Mouse (Mus musculus): ENCODE measurements around the gene Il27ra.
"Not testable (repeated sequence)": the region's sequence is repeated elsewhere in the genome, so short reads cannot be mapped to it uniquely, and the experiment has no call there.

The Il27ra gene

DNA sequence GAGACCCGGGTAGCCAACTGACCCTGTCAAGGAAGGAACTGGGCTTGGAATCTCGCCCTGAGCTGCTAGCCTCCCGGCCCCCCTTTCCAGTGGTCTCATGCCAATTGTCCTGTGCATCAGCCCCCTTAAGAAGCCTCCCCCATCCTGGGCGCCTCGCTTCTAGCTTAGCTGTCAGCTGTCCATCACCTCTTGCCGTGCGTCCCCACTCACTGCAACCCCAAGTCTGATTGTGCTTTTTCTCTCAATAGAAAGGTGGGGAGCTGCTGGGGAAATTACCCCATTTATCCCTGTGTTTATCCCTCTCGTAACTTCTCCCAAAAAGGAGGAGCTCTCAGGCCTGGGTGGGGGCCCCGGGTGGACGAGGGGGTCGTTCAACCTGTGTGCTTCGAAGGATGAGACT lies 46.4 kb downstream of the Il27ra start:
- no peak for DNase-seq

DNA sequence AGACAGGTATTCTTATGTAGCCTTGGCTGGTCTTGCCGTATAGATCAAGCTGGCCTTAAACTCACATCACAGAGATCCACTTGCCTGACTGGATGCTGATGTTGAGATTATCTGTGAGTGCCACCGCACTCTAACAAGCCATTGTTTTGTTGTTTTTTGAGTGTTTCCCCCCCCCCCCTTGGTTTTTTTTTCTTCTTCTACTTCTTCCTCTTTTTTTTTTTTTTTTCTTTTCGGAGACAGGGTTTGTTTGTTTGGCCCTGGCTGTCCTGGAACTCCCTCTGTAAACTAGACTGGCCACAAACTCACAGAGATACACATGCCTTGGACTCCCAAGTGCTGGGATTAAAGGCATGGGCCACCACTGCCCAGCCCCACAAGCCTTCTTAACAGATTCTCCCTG lies 48.4 kb downstream of the Il27ra start:
- DNase-seq, result no peak

- peak; percentile 62 for DNase-seq
These were observed 49.9 kb downstream of the Il27ra start for GRCm38 (mm10) chr8:83992488-83992887.

DNA sequence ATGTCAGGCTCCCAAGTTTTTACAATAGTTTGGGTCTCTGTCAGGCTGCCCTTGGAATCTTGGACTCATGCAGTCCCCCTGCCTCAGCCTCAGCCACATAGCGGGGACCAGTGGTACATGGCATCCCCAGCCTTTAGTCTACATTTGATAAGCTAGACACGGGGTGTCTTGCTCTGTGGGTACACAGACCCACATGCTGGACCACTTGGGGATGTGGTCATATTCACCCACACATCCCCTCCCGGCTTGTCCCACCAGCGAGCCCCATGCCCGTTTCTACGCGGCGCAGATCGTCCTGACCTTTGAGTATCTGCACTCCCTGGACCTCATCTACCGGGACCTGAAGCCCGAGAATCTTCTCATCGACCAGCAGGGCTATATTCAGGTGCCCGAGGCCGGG lies 52.2 kb downstream of the Il27ra start:
- no peak for DNase-seq

DNA sequence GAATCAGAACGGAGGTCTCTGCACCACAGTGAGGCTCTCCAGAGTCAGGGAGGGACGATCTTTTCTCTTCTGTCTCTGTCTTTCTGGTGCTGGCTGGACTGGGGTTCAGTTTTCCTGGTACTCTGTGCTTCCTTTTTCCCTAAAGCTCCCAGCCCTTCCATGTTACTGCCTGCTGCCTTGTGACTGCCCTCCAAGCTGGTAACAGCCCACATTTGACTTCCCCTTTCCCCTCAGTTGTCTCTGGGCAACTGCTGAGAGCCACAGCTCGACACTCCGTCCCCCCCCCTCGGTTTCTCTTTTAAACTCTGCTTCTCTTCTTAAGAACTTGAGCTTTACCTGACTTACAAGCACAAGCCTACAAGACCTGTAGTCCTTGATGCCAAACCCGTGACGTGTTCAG lies 53.1 kb downstream of the Il27ra start:
- DNase-seq, result no peak

DNA sequence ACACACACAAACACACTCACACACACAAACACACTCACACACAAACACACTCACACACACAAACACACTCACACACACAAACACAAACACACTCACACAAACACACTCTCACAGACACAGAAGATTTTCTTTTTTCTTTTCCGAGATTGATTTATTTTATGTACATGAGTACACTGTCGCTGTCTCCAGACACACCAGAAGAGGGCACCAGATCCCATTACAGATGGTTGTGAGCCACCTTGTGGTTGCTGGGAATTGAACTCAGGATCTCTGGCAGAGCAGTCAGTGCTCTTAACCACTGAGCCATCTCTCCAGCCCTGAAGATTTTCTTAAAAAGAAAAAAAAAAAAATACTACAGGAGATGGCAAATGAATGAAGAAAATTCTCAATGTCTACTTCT lies 59.2 kb downstream of the Il27ra start:
- not testable (repeated sequence) for DNase-seq

- peak; percentile 23 for DNase-seq
These were observed 59.9 kb downstream of the Il27ra start for GRCm38 (mm10) chr8:83982449-83982848.

- no peak for DNase-seq
These were observed 60.9 kb downstream of the Il27ra start for GRCm38 (mm10) chr8:83981533-83981932.

- no peak for DNase-seq
These were observed 61.5 kb downstream of the Il27ra start for GRCm38 (mm10) chr8:83980845-83981244.

Data from liver (tissue).